Mouse (Mus musculus): ENCODE measurements around the gene Gm14085. TPM values are rescaled to one million over a fixed set of nuclear protein-coding genes. Genes with fewer than 3 reads are reported as not detected.

Gm14085 gene
- polyA plus RNA-seq, 1 experiment from 2014 or later = not detected

- 77% methylated on average over 4 of the region's 4 CpGs for WGBS
- no peaks in the 10 kb centered on the region for H3K27me3 ChIP-seq (ENCODE audit: control insufficient read depth, insufficient read depth, low read length)
- H3K27ac ChIP-seq (replicated peaks; ENCODE audit: low read depth, low read length) = no peak overlapping the region
- no peak overlapping the region for H3K4me2 ChIP-seq (ENCODE audit: low read depth, severe bottlenecking)
- H3K4me1 ChIP-seq (ENCODE audit: control insufficient read depth, insufficient read depth, low read length) = no peaks in the 10 kb centered on the region
- H3K9me3 ChIP-seq (ENCODE audit: control insufficient read depth, low read length) = no peaks in the 10 kb centered on the region
- no peak overlapping the region for H3K9ac ChIP-seq (ENCODE audit: low read length)
- no peak overlapping the region for H3K4me3 ChIP-seq (ENCODE audit: low read depth, low read length)
- no peak for ATAC-seq (ENCODE audit: insufficient number of reproducible peaks, low FRiP score, low TSS enrichment, low read depth)
- no peak for DNase-seq (ENCODE audit: low spot score)
- no peaks in the 10 kb centered on the region for H3K36me3 ChIP-seq (ENCODE audit: control insufficient read depth, insufficient read depth, low read length)
Observed at GRCm38 (mm10) chr2:122571326-122571725, 86.6 kb downstream of the Gm14085 start.

GRCm38 (mm10) chr2:122572438-122572837 is 87.7 kb downstream of the Gm14085 start:
- ATAC-seq (ENCODE audit: insufficient number of reproducible peaks, low FRiP score, low TSS enrichment, low read depth) = no peak
- Histone ChIP-seq H3K9ac (ENCODE audit: low read length) (no peak overlapping the region), H3K36me3 (ENCODE audit: control insufficient read depth, insufficient read depth, low read length) (no peaks in the 10 kb centered on the region), H3K4me2 (ENCODE audit: low read depth, severe bottlenecking) (no peak overlapping the region), H3K9me3 (ENCODE audit: control insufficient read depth, low read length) (no peaks in the 10 kb centered on the region), H3K4me1 (ENCODE audit: control insufficient read depth, insufficient read depth, low read length) (no peaks in the 10 kb centered on the region), H3K27me3 (ENCODE audit: control insufficient read depth, insufficient read depth, low read length) (no peaks in the 10 kb centered on the region), H3K4me3 (ENCODE audit: low read depth, low read length) (no peak overlapping the region), H3K27ac (replicated peaks; ENCODE audit: low read depth, low read length) (no peak overlapping the region)
- WGBS = 84% methylated on average over 1 of the region's 1 CpGs
- no peak for DNase-seq (ENCODE audit: low spot score)

GRCm38 (mm10) chr2:122575470-122575869 is 90.7 kb downstream of the Gm14085 start:
- H3K9me3 ChIP-seq (ENCODE audit: control insufficient read depth, low read length) = no peaks in the 10 kb centered on the region

GRCm38 (mm10) chr2:122576295-122576694 is 91.6 kb downstream of the Gm14085 start:
- no peak overlapping the region for H3K27ac ChIP-seq (replicated peaks; ENCODE audit: low read depth, low read length)
- DNase-seq (ENCODE audit: low spot score) = no peak

More at GRCm38 (mm10) chr2:122575470-122575869, 90.7 kb downstream of the Gm14085 start:
- Histone ChIP-seq H3K4me2 (ENCODE audit: low read depth, severe bottlenecking) (no peak overlapping the region; the same call in 1 of the 2 replicates), H3K9ac (ENCODE audit: low read length) (no peak overlapping the region), H3K27me3 (ENCODE audit: control insufficient read depth, insufficient read depth, low read length) (no peaks in the 10 kb centered on the region), H3K4me1 (ENCODE audit: control insufficient read depth, insufficient read depth, low read length) (no peaks in the 10 kb centered on the region), H3K27ac (replicated peaks; ENCODE audit: low read depth, low read length) (no peak overlapping the region), H3K4me3 (ENCODE audit: low read depth, low read length) (no peak overlapping the region), H3K36me3 (ENCODE audit: control insufficient read depth, insufficient read depth, low read length) (no peaks in the 10 kb centered on the region)
- DNase-seq (ENCODE audit: low spot score) (no peak), ATAC-seq (ENCODE audit: insufficient number of reproducible peaks, low FRiP score, low TSS enrichment, low read depth) (no peak)
- WGBS = 81% methylated on average over 11 of the region's 11 CpGs

GRCm38 (mm10) chr2:122577316-122577715 is 92.6 kb downstream of the Gm14085 start:
- no peaks in the 10 kb centered on the region for H3K27me3 ChIP-seq (ENCODE audit: control insufficient read depth, insufficient read depth, low read length)
- H3K9me3 ChIP-seq (ENCODE audit: control insufficient read depth, low read length) = no peaks in the 10 kb centered on the region
- no peak overlapping the region for H3K27ac ChIP-seq (replicated peaks; ENCODE audit: low read depth, low read length)
- no peak overlapping the region for H3K9ac ChIP-seq (ENCODE audit: low read length)
- no peak overlapping the region for H3K4me2 ChIP-seq (ENCODE audit: low read depth, severe bottlenecking)
- WGBS = 80% methylated on average over 1 of the region's 1 CpGs
- H3K36me3 ChIP-seq (ENCODE audit: control insufficient read depth, insufficient read depth, low read length) = no peaks in the 10 kb centered on the region
- DNase-seq (ENCODE audit: low spot score) = no peak
- H3K4me3 ChIP-seq (ENCODE audit: low read depth, low read length) = no peak overlapping the region
- H3K4me1 ChIP-seq (ENCODE audit: control insufficient read depth, insufficient read depth, low read length) = no peaks in the 10 kb centered on the region
- no peak for ATAC-seq (ENCODE audit: insufficient number of reproducible peaks, low FRiP score, low TSS enrichment, low read depth)

More at GRCm38 (mm10) chr2:122576295-122576694, 91.6 kb downstream of the Gm14085 start:
- no peaks in the 10 kb centered on the region for H3K36me3 ChIP-seq (ENCODE audit: control insufficient read depth, insufficient read depth, low read length)
- H3K4me3 ChIP-seq (ENCODE audit: low read depth, low read length) = no peak overlapping the region
- no peak overlapping the region for H3K4me2 ChIP-seq (ENCODE audit: low read depth, severe bottlenecking)
- no peaks in the 10 kb centered on the region for H3K9me3 ChIP-seq (ENCODE audit: control insufficient read depth, low read length)
- 38% methylated on average over 5 of the region's 5 CpGs for WGBS
- H3K4me1 ChIP-seq (ENCODE audit: control insufficient read depth, insufficient read depth, low read length) = no peaks in the 10 kb centered on the region
- H3K27me3 ChIP-seq (ENCODE audit: control insufficient read depth, insufficient read depth, low read length) = no peaks in the 10 kb centered on the region
- H3K9ac ChIP-seq (ENCODE audit: low read length) = no peak overlapping the region
- ATAC-seq (ENCODE audit: insufficient number of reproducible peaks, low FRiP score, low TSS enrichment, low read depth) = no peak

Other genes with a start within 250 kb of the Gm14085 start
- gene Duox2, start 186.5 kb upstream of the Gm14085 start, polyA plus RNA-seq (2014; fragmentation: Nextera tagmentation; extraction: Ambion mirVana) = not detected in 2 replicates
- gene Duoxa2, start 186.0 kb upstream of the Gm14085 start, polyA plus RNA-seq (2014; fragmentation: Nextera tagmentation; extraction: Ambion mirVana) = not detected in 2 replicates
- gene Duoxa1, start 171.2 kb upstream of the Gm14085 start, polyA plus RNA-seq (2014; fragmentation: Nextera tagmentation; extraction: Ambion mirVana) = 0.72 and 1.0 TPM in 2 replicates
- 0.04 and 0.13 TPM in 2 replicates for gene Duox1, start 169.3 kb upstream of the Gm14085 start, polyA plus RNA-seq (2014; fragmentation: Nextera tagmentation; extraction: Ambion mirVana)
- 6.2 and 7.9 TPM in 2 replicates for gene Shf, start 115.8 kb upstream of the Gm14085 start, polyA plus RNA-seq (2014; fragmentation: Nextera tagmentation; extraction: Ambion mirVana)
- gene Slc28a2, start 58.5 kb upstream of the Gm14085 start, polyA plus RNA-seq (2014; fragmentation: Nextera tagmentation; extraction: Ambion mirVana) = not detected in 2 replicates
- gene Gatm, start 126.4 kb downstream of the Gm14085 start, polyA plus RNA-seq (2014; fragmentation: Nextera tagmentation; extraction: Ambion mirVana) = 6.9 and 8.7 TPM in 2 replicates
- 0.35 and 0.48 TPM in 2 replicates for gene AA467197, start 152.0 kb downstream of the Gm14085 start, polyA plus RNA-seq (2014; fragmentation: Nextera tagmentation; extraction: Ambion mirVana)
- gene Slc30a4, start 217.7 kb downstream of the Gm14085 start, polyA plus RNA-seq (2014; fragmentation: Nextera tagmentation; extraction: Ambion mirVana) = 8.8 and 10.1 TPM in 2 replicates

Data from limb, embryonic 11.5 days (tissue).